Mouse (Mus musculus): Measurements from ENCODE around the gene 2310039H08Rik.

GRCm38 (mm10) chr17:46817734-46818158 is 45.3 kb downstream of the 2310039H08Rik start:
- TF ChIP-seq CTCF (IDR thresholded peaks at IDR 0.05; ENCODE audit: control insufficient read depth, insufficient read depth, insufficient read length) (no peak), MYOG (IDR thresholded peaks at IDR 0.05; ENCODE audit: control insufficient read depth, extremely low read depth, insufficient read length) (no peak), FOSL1 (IDR thresholded peaks at IDR 0.05; ENCODE audit: insufficient read depth, low read length, poor library complexity, severe bottlenecking) (no peak), CEBPB (IDR thresholded peaks at IDR 0.05; ENCODE audit: low read depth) (no peak), USF1 (IDR thresholded peaks at IDR 0.05; ENCODE audit: low read depth) (no peak)
